Mouse (Mus musculus) activated CD4-positive, CD25-positive, alpha-beta regulatory T cell (primary cell): Measurements from ENCODE around the gene Miox. TPM values are rescaled to one million over a fixed set of nuclear protein-coding genes. Genes with fewer than 3 reads are reported as not detected.

Source experiments
- polyA plus RNA-seq, 2 experiments: library from polyadenylated mRNA; unstranded; fragments of 100-300 nt; shearing (Covaris generic); gene quantifications; one replicate each; pipeline ENCODE4 v1.2.1; 2017

Gene Miox
- polyA plus RNA-seq: 1 to 10 TPM in 1 of 2 experiments, not detected in 1; 1.0 TPM

DNA sequence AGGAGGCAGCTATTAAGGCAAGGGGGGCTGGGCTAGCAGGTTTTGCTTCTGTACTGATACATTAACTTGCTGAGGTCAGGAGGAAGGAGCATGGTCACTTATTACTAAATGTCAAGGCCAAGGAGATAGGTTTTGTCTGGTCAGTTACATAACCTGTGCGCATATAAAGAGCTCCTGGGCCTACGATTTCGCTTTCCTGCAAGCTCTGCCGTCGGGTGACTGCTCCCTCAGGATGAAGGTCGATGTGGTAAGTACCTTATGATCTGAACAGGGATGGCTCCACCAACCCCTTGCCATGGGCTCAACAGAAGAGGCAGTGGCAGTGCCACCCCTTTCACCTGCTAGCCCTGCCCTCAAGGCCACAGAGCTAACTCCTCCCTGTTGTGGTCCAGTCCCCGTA lies at the start of gene Miox:
Gene Miox, plus strand, starts transcription at position 128 of the 400 bp plus-strand sequence.

DNA sequence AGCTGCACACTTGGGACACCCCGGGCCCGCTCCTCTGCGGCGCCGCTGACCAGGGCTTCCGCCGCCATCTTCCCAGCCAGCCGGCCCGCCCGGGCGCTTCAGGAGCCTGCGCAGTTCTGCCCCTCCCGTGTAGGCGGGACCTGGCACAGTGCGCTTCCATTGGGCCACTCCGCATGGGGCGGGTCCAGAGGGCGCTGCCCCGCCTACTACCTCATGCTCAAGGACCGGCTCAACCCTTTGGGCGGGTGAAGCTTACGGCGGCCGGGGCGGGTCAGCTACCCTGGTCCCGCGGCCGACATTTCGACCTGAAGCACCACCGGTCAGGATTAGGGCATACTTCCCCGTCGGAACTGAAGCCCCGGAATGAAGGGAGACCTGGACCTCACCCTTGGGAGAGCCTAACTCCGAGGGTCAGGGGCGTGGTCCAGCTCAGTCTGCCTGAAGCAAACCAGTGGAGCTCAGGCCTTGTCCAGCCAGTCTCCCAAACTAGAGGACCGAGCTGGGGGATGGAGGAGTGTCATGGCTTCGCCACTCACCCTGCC lies 18.9 kb upstream of the Miox start, which contains the start of gene Sbf1:
Gene Sbf1, minus strand, starts transcription at position 122 of the 542 bp plus-strand sequence.

DNA sequence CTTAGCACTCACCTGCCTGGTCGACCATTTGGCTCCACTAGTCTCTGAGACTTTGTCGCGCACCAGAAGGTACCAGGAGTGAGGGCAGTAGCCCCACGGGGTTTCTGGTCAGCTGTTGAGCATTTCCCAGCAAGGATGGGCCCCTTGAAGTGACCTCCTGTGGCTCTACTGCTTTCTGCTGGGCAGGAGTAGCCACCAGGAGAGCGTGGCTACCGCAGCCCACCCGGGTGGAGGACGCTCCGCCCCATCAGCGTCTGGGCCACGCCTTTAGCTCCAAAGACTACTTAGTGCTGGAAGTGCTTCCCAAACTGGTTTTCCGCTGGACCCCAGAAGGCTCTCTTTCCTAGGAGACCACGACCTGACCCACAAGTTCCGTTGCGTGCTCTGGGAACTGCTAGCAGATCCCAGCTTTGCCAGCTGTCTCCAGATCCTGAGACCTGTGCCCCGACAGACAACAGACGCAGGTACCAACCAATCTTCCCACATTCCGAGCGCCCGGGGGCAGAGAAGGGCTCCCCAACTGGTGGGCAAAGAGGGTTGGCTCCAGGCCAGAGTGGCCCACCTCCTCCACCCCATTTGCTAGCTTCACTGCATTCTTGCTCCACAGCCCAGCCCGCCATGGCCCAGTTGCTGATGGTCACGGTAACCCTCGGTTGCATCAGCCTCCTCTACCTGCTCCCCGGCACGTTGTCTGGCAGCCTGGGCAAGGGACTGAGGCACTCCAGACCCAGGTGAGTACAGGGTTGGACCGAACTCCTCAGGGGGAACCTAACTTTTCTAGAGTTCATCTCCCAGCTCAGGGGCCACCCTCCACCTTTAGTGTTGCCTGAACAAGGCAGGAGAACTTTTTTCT lies 11.3 kb upstream of the Miox start, which contains the start of gene Adm2:
Gene Adm2, plus strand, starts transcription at position 51 of the 853 bp plus-strand sequence.

DNA sequence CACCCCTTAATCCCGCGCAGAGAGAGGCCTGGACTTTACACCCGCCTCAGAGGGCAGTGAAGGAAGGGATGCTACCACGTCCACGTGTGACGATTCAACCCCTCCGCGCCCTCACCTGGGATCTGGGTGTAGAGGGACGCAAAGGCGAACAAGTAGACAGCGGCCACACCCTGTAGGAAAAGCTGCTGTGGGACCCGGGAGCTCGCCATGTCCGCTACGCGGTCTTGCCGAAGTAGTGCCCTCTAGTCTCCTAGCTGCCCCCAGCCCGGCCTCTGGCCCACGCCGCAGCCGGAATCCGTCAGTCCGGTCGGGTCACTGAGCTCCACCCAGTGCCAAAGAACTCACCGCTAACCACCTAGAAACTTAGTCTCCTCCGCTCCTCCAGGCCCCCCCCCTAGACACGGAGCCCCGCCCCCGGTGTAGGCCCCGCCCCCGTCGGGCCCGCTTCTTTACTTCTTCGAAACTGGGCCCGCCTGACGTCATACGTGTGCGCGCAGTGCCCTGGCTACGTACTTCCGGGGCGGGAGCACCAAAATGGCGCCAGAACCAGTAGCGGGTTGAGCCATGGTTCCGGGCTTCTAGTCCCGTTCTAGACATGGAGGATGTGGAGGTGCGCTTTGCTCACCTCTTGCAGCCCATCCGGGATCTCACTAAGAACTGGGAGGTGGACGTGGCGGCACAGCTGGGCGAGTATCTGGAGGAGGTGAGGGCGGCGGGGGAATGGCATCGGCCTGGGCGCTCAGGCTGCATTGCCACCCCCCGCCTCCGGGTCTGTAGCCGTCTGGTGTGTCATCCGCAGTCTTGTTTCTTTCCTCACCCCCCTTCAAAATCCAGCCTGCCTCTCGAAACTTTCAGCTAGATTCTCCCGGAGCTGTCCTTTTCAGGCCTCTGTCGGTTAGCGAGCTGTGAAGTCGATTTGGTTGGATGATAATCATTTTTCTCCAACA lies 21.3 kb downstream of the Miox start, which contains the start of the genes Lmf2 and Ncaph2:
Gene Lmf2, minus strand, starts transcription at position 419 of the 947 bp plus-strand sequence.
Gene Ncaph2, plus strand, starts transcription at position 479 of the 947 bp plus-strand sequence.

DNA sequence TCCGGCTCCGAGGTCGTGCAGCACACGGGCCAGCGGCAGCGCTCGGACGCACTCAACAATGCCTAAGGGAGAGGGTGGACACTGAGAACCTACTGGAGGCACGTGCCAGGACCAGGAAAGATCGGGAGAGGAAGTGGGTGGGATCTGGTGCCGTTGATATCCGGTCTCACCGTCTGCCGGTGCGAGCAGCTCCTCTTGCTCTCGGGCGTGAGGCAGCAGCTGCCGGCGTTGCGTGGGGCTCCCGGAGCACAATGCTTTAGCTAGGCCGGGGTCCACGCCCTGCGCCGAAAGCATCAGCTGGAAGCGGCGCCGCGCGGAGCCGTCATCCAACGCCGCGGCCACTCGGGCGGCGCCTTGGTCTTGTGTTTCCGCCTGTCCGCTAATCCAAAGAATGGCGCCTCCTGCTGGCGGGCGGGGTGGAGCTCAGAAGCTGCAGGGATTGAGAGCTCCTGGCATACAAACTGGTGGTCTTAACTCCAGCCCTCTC lies 39.6 kb downstream of the Miox start, which contains the start of gene Sco2:
Gene Sco2, minus strand, starts transcription at position 85 of the 487 bp plus-strand sequence.

DNA sequence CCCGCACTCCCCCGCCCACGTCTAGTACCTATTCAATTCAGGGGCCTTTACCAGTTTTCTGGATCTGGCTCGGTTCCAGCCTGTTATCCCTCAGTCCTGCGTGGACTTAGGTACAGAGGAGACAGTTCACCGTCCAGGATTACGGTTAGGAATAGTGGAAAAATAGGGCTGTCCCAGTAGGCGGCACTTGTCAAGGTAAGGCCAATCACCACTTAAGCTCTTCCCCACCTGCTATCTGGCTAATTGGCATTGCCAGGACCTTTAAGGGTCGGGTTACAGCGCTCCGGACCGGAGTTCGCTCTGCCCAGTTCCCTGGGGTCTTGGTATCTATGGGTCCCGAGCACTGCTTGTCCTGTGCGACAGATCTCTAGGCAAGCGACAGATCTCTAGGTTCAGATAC lies 42.8 kb downstream of the Miox start, which contains the start of gene Tymp:
Gene Tymp, minus strand, starts transcription at position 83 of the 400 bp plus-strand sequence.

DNA sequence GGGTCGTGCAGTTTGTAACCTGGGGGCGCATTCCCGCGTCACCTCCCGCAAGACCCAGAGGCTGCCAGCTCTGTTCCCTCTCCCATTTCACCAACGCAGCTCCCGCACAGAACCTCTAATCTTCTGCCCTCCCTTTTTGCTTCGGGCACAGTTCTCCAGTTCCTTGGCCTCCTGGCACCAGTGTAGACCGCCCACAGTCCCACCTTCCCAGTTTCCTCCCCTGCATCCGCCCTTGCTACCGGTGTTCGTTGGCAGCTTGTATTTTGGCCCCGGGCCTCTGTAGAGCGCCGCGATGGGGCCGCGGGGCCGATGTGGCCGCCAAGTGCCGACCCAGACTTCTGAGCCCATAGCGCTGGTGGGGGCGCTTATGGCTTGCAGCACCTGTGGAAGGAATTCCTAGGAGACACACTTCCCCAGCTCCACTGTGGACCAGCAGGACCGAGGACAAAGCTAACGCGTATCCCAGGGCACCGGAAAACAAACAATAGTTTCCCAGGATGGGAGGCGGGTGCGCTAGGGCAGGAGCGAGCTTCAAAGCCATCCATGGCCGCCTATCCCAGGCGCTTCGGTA lies 44.7 kb downstream of the Miox start, which contains the start of gene Odf3b:
Gene Odf3b, minus strand, starts transcription at position 452 of the 571 bp plus-strand sequence.

DNA sequence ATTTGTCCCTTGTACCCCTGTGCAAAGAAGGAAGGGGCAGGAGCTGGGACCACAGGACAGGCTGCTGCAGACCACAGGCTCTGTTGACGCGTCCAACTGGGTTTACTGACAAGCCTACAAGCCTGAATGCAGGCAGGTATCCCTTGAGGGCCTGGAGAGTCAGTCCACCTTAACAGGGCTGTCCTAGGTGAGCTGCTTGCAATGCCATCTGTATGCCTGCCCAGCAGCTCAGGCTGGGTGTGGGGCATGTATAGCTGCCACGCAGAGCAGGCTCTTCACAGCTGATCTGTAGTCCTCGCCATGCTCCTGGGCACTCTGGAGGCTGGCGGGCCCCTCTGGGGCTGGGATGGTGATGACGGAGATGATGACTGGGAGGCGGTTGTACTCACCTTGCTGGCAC lies 50.4 kb downstream of the Miox start, which contains the start of gene Klhdc7b:
Gene Klhdc7b, plus strand, starts transcription at position 301 of the 400 bp plus-strand sequence.

Other genes with a start within 250 kb of the Miox start
- gene Selenoo, start 245.3 kb upstream of the Miox start, polyA plus RNA-seq: 10 to 100 TPM; 34.8 to 38.1 TPM
- 10 to 100 TPM; 16.4 to 18.9 TPM for gene Tubgcp6, start 211.3 kb upstream of the Miox start, polyA plus RNA-seq
- gene Hdac10, start 205.7 kb upstream of the Miox start, polyA plus RNA-seq: 10 to 100 TPM; 26.7 to 34.8 TPM
- 1 to 10 TPM in 1 of 2 experiments, under 1 TPM in 1; 0.79 to 1.2 TPM for gene Mapk12, start 193.7 kb upstream of the Miox start, polyA plus RNA-seq
- gene Mapk11, start 184.8 kb upstream of the Miox start, polyA plus RNA-seq: 10 to 100 TPM; 37.3 to 55.9 TPM
- gene Plxnb2, start 153.6 kb upstream of the Miox start, polyA plus RNA-seq: 1 to 10 TPM; 2.0 to 2.7 TPM
- gene Dennd6b, start 137.9 kb upstream of the Miox start, polyA plus RNA-seq: 10 to 100 TPM; 19.1 TPM
- gene Ppp6r2, start 122.8 kb upstream of the Miox start, polyA plus RNA-seq: 10 to 100 TPM; 22.0 to 22.6 TPM
- gene Sbf1, start 19.1 kb upstream of the Miox start, polyA plus RNA-seq: 100 to 1,000 TPM; 129 to 163 TPM
- gene Adm2, start 11.7 kb upstream of the Miox start, polyA plus RNA-seq: not detected
- 10 to 100 TPM; 42.1 to 65.9 TPM for gene Lmf2, start 21.3 kb downstream of the Miox start, polyA plus RNA-seq
- gene Ncaph2, start 21.3 kb downstream of the Miox start, polyA plus RNA-seq: 100 to 1,000 TPM; 146 to 155 TPM
- 1 to 10 TPM; 8.1 to 8.4 TPM for gene Sco2, start 39.4 kb downstream of the Miox start, polyA plus RNA-seq
- gene Tymp, start 42.6 kb downstream of the Miox start, polyA plus RNA-seq: 1 to 10 TPM in 1 of 2 experiments, under 1 TPM in 1; 0.50 to 1.5 TPM
- 1 to 10 TPM in 1 of 2 experiments, under 1 TPM in 1; 0.93 to 1.6 TPM for gene Odf3b, start 44.9 kb downstream of the Miox start, polyA plus RNA-seq
- gene Klhdc7b, start 50.5 kb downstream of the Miox start, polyA plus RNA-seq: under 1 TPM in 1 of 2 experiments, not detected in 1; 0.18 TPM
- gene Syce3, start 76.1 kb downstream of the Miox start, polyA plus RNA-seq: under 1 TPM in 1 of 2 experiments, not detected in 1; 0.64 TPM
- under 1 TPM; 0.16 to 0.29 TPM for gene Cpt1b, start 91.5 kb downstream of the Miox start, polyA plus RNA-seq
- 1 to 10 TPM; 5.8 to 7.9 TPM for gene C730034F03Rik, start 95.2 kb downstream of the Miox start, polyA plus RNA-seq
- under 1 TPM in 1 of 2 experiments, not detected in 1; 0.20 TPM for gene Gm44502, start 95.3 kb downstream of the Miox start, polyA plus RNA-seq
- gene Chkb, start 95.5 kb downstream of the Miox start, polyA plus RNA-seq: 10 to 100 TPM; 93.2 to 94.4 TPM
- gene Mapk8ip2, start 119.5 kb downstream of the Miox start, polyA plus RNA-seq: under 1 TPM; 0.11 to 0.21 TPM
- gene Arsa, start 143.0 kb downstream of the Miox start, polyA plus RNA-seq: 10 to 100 TPM in 1 of 2 experiments, 1 to 10 TPM in 1; 9.6 to 18.0 TPM
- under 1 TPM in 1 of 2 experiments, not detected in 1; 0.49 TPM for gene Shank3, start 165.2 kb downstream of the Miox start, polyA plus RNA-seq
- not detected for gene Acr, start 233.9 kb downstream of the Miox start, polyA plus RNA-seq